Mouse (Mus musculus): ENCODE measurements around the gene Pak2. TPM values are rescaled to one million over a fixed set of nuclear protein-coding genes. Genes with fewer than 3 reads are reported as not detected.

Gene Pak2
- polyA plus RNA-seq, 1 experiment from 2014 or later, result 25.8 TPM

GRCm38 (mm10) chr16:32010330-32010729 is 68.8 kb downstream of the Pak2 start:
- no peak for TF ChIP-seq EP300 (IDR thresholded peaks at IDR 0.05)
- WGBS, result 75% methylated on average over 4 of the region's 4 CpGs
- Histone ChIP-seq H3K4me3 (ENCODE audit: low read depth, low read length) (no peak overlapping the region), H3K27ac (ENCODE audit: low read length) (no peak overlapping the region), H3K27me3 (replicated peaks; ENCODE audit: insufficient read depth, low read length) (no peaks in the 10 kb centered on the region), H3K9ac (replicated peaks; ENCODE audit: low read depth) (no peak overlapping the region), H3K36me3 (ENCODE audit: insufficient read depth, low read length) (no peaks in the 10 kb centered on the region), H3K4me1 (ENCODE audit: insufficient read depth, low read depth, low read length) (no peaks in the 10 kb centered on the region), H3K4me2 (replicated peaks; ENCODE audit: low read depth, low read length) (no peak overlapping the region), H3K9me3 (ENCODE audit: low read length) (no peaks in the 10 kb centered on the region)
- no peak for DNase-seq (ENCODE audit: low spot score)
- ATAC-seq, result no peak

GRCm38 (mm10) chr16:32009913-32010312 is 69.2 kb downstream of the Pak2 start:
- Histone ChIP-seq H3K4me2 (replicated peaks; ENCODE audit: low read depth, low read length) (no peak overlapping the region), H3K4me1 (ENCODE audit: insufficient read depth, low read depth, low read length) (no peaks in the 10 kb centered on the region), H3K27me3 (replicated peaks; ENCODE audit: insufficient read depth, low read length) (no peaks in the 10 kb centered on the region), H3K27ac (ENCODE audit: low read length) (no peak overlapping the region), H3K36me3 (ENCODE audit: insufficient read depth, low read length) (no peaks in the 10 kb centered on the region), H3K9me3 (ENCODE audit: low read length) (no peaks in the 10 kb centered on the region), H3K4me3 (ENCODE audit: low read depth, low read length) (no peak overlapping the region), H3K9ac (replicated peaks; ENCODE audit: low read depth) (no peak overlapping the region)
- TF ChIP-seq EP300 (IDR thresholded peaks at IDR 0.05), result no peak
- no peak for TF ChIP-seq CTCF (IDR thresholded peaks at IDR 0.05)
- ATAC-seq, result peak; percentile 35; the same call in 1 of the 2 replicates
- WGBS, result 31% methylated on average over 5 of the region's 5 CpGs
- DNase-seq (ENCODE audit: low spot score), result peak; percentile 21

- DNase-seq (ENCODE audit: low spot score) (peak; percentile 20), ATAC-seq (no peak)
- TF ChIP-seq EP300 (IDR thresholded peaks at IDR 0.05), result no peak
- TF ChIP-seq CTCF (IDR thresholded peaks at IDR 0.05), result no peak
- no peaks in the 10 kb centered on the region for H3K36me3 ChIP-seq (ENCODE audit: insufficient read depth, low read length)
- peaks cover under 1% of the 10 kb centered on the region; the same call in 1 of the 2 replicates for H3K4me1 ChIP-seq (ENCODE audit: insufficient read depth, low read depth, low read length)
- no peaks in the 10 kb centered on the region for H3K27me3 ChIP-seq (replicated peaks; ENCODE audit: insufficient read depth, low read length)
- 42% methylated on average over 10 of the region's 10 CpGs for WGBS
- no peaks in the 10 kb centered on the region for H3K9me3 ChIP-seq (ENCODE audit: low read length)
- no peak overlapping the region for H3K4me2 ChIP-seq (replicated peaks; ENCODE audit: low read depth, low read length)
- H3K27ac ChIP-seq (ENCODE audit: low read length), result no peak overlapping the region
- no peak overlapping the region for H3K4me3 ChIP-seq (ENCODE audit: low read depth, low read length)
- H3K9ac ChIP-seq (replicated peaks; ENCODE audit: low read depth), result no peak overlapping the region
These were observed 70.4 kb downstream of the Pak2 start for GRCm38 (mm10) chr16:32008529-32009293.

- no peak overlapping the region for H3K4me2 ChIP-seq (replicated peaks; ENCODE audit: low read depth, low read length)
- H3K9me3 ChIP-seq (ENCODE audit: low read length), result no peaks in the 10 kb centered on the region
- WGBS, result 89% methylated on average over 3 of the region's 3 CpGs
- H3K4me3 ChIP-seq (ENCODE audit: low read depth, low read length), result no peak overlapping the region
- no peaks in the 10 kb centered on the region for H3K36me3 ChIP-seq (ENCODE audit: insufficient read depth, low read length)
- H3K27ac ChIP-seq (ENCODE audit: low read length), result no peak overlapping the region
- H3K27me3 ChIP-seq (replicated peaks; ENCODE audit: insufficient read depth, low read length), result no peaks in the 10 kb centered on the region
- no peak for TF ChIP-seq CTCF (IDR thresholded peaks at IDR 0.05)
- no peak for TF ChIP-seq EP300 (IDR thresholded peaks at IDR 0.05)
- DNase-seq (ENCODE audit: low spot score) (no peak), ATAC-seq (no peak)
- H3K9ac ChIP-seq (replicated peaks; ENCODE audit: low read depth), result no peak overlapping the region
- H3K4me1 ChIP-seq (ENCODE audit: insufficient read depth, low read depth, low read length), result peaks cover 12% of the 10 kb centered on the region; the same call in 1 of the 2 replicates
These were observed 74.4 kb downstream of the Pak2 start for GRCm38 (mm10) chr16:32004731-32005130.

- Histone ChIP-seq H3K36me3 (ENCODE audit: insufficient read depth, low read length) (no peaks in the 10 kb centered on the region), H3K27ac (ENCODE audit: low read length) (peak within 1 kb of the TSS; percentile 84), H3K4me1 (ENCODE audit: insufficient read depth, low read depth, low read length) (peaks cover 12% of the 10 kb centered on the region; the same call in 1 of the 2 replicates), H3K27me3 (replicated peaks; ENCODE audit: insufficient read depth, low read length) (no peaks in the 10 kb centered on the region), H3K4me2 (replicated peaks; ENCODE audit: low read depth, low read length) (peak within 1 kb of the TSS; percentile 79), H3K9me3 (ENCODE audit: low read length) (no peaks in the 10 kb centered on the region), H3K4me3 (ENCODE audit: low read depth, low read length) (peak within 1 kb of the TSS; percentile 76), H3K9ac (replicated peaks; ENCODE audit: low read depth) (peak within 1 kb of the TSS; percentile 85)
- peak; percentile 99 for DNase-seq (ENCODE audit: low spot score)
- peak; percentile 99 for ATAC-seq
- under 1% methylated on average over 64 of the region's 66 CpGs for WGBS
- TF ChIP-seq EP300 (IDR thresholded peaks at IDR 0.05), result no peak
- peak; percentile 55; the same call in 1 of the 2 replicates for TF ChIP-seq CTCF (IDR thresholded peaks at IDR 0.05)
These were observed 76.3 kb downstream of the Pak2 start, which contains the start of gene Senp5 for GRCm38 (mm10) chr16:32002509-32003477. Senp5 (minus strand) TSS chr16:32003287.

GRCm38 (mm10) chr16:31996371-31996770 is 82.8 kb downstream of the Pak2 start:
- no peak for TF ChIP-seq CTCF (IDR thresholded peaks at IDR 0.05)
- no peak for TF ChIP-seq EP300 (IDR thresholded peaks at IDR 0.05)
- 84% methylated on average over 5 of the region's 5 CpGs for whole genome bisulfite sequencing

More at GRCm38 (mm10) chr16:31996371-31996770, 82.8 kb downstream of the Pak2 start:
- Histone ChIP-seq H3K27ac (ENCODE audit: low read length) (no peak overlapping the region), H3K4me3 (ENCODE audit: low read depth, low read length) (no peak overlapping the region), H3K36me3 (ENCODE audit: insufficient read depth, low read length) (no peaks in the 10 kb centered on the region), H3K9me3 (ENCODE audit: low read length) (no peaks in the 10 kb centered on the region), H3K4me2 (replicated peaks; ENCODE audit: low read depth, low read length) (no peak overlapping the region), H3K4me1 (ENCODE audit: insufficient read depth, low read depth, low read length) (no peaks in the 10 kb centered on the region), H3K9ac (replicated peaks; ENCODE audit: low read depth) (no peak overlapping the region), H3K27me3 (replicated peaks; ENCODE audit: insufficient read depth, low read length) (no peaks in the 10 kb centered on the region)
- ATAC-seq (no peak), DNase-seq (ENCODE audit: low spot score) (no peak)

Data from lung, postnatal 0 days (tissue).